Mouse (Mus musculus) stomach, postnatal 0 days (tissue): ENCODE data around the gene Tgfb2.

Experiments
- CTCF ChIP-seq: IDR thresholded peaks from 2 replicates; pipeline ENCODE4 v1.5.1; 2016; ENCODE audit warnings: antibody characterized with exemption, low read depth, mild to moderate bottlenecking, moderate library complexity
- EP300 ChIP-seq: optimal IDR thresholded peaks from 2 replicates; pipeline ENCODE3; 2016; ENCODE audit warnings: antibody characterized with exemption

- TF ChIP-seq CTCF (no peak), EP300 (no peak)
Observed at GRCm38 (mm10) chr1:186652208-186652607, 53.6 kb downstream of the Tgfb2 start.
